Mouse (Mus musculus) natural killer cell, adult 2 months (primary cell): ENCODE results near the gene Kpna2.
"Not testable (repeated sequence)": the region's sequence is repeated elsewhere in the genome, so short reads cannot be mapped to it uniquely, and the experiment has no call there.

ENCODE experiments used
- DNase-seq, 2 experiments: peaks; one replicate each; pipeline ENCODE4 v3.0.0; 2022; ENCODE audit warnings: low spot score in 2 of 2

The Kpna2 gene

GRCm38 (mm10) chr11:107018606-107019005 lies 19.3 kb upstream of the Kpna2 start:
- peak in 1 of 2 experiments; percentile 25 for DNase-seq

- DNase-seq, result no peak
Measured at GRCm38 (mm10) chr11:107017339-107017886, 18.1 kb upstream of the Kpna2 start.

- DNase-seq, result no peak
Measured at GRCm38 (mm10) chr11:107016893-107017292, 17.6 kb upstream of the Kpna2 start.

- DNase-seq, result not testable (repeated sequence)
Measured at GRCm38 (mm10) chr11:107015535-107016187, 16.3 kb upstream of the Kpna2 start.

- DNase-seq, result peak; percentile 25 to 56
Measured at GRCm38 (mm10) chr11:107014597-107015309, 15.4 kb upstream of the Kpna2 start.

GRCm38 (mm10) chr11:107014020-107014585 lies 14.8 kb upstream of the Kpna2 start:
- peak in 1 of 2 experiments; percentile 32 for DNase-seq

- DNase-seq, result peak; percentile 99
Measured at GRCm38 (mm10) chr11:107012324-107013017, 13.1 kb upstream of the Kpna2 start.

- no peak for DNase-seq
Measured at GRCm38 (mm10) chr11:107011669-107012323, 12.5 kb upstream of the Kpna2 start.

- no peak for DNase-seq
Measured at GRCm38 (mm10) chr11:107011171-107011570, 11.8 kb upstream of the Kpna2 start.

- no peak for DNase-seq
Measured at GRCm38 (mm10) chr11:107010447-107010846, 11.1 kb upstream of the Kpna2 start.

GRCm38 (mm10) chr11:107005538-107005937 lies 6.2 kb upstream of the Kpna2 start:
- no peak for DNase-seq

GRCm38 (mm10) chr11:107001760-107002675 lies 2.7 kb upstream of the Kpna2 start:
- DNase-seq, result no peak

GRCm38 (mm10) chr11:106999949-107000513 lies 690 bp upstream of the Kpna2 start:
- no peak for DNase-seq

GRCm38 (mm10) chr11:106998651-106999150 lies 640 bp downstream of the Kpna2 start:
- no peak for DNase-seq

- DNase-seq, result no peak
Measured at GRCm38 (mm10) chr11:106997976-106998375, 1.4 kb downstream of the Kpna2 start.

- not testable (repeated sequence) for DNase-seq
Measured at GRCm38 (mm10) chr11:106996492-106996891, 2.8 kb downstream of the Kpna2 start.

- DNase-seq, result no peak
Measured at GRCm38 (mm10) chr11:106994246-106995085, 4.9 kb downstream of the Kpna2 start.

GRCm38 (mm10) chr11:106987384-106987783 lies 12.0 kb downstream of the Kpna2 start:
- no peak for DNase-seq
